In genomic region chr17:51221075-51221474, GRCm38 (mm10) we compare ENCODE assay signal across 18 mouse cellular contexts. TPM values are rescaled to one million over a fixed set of nuclear protein-coding genes. Genes with fewer than 3 reads are reported as not detected.
DNase-seq lines count a peak whose midpoint lies in the region; ATAC-seq and TF ChIP-seq lines count a peak whose summit lies in the region.
"Had no signal": no experiment of that assay in that cellular context is flagged by ENCODE, and none has a peak within 500 bp of the region (broad histone marks: within the 10 kb centered on the region; RNA-seq: fewer than 3 reads in every experiment).

No protein-coding gene starts in this region.

- H3K36me3 ChIP-seq in heart, postnatal 0 days (replicated peaks; ENCODE audit: control insufficient read depth, insufficient read depth, low read length), result no peaks in the 10 kb centered on the region
- H3K36me3 ChIP-seq in heart, embryonic 11.5 days (ENCODE audit: control insufficient read depth, insufficient read depth, low read length), result no peaks in the 10 kb centered on the region
- no peaks in the 10 kb centered on the region for H3K36me3 ChIP-seq in hindbrain, embryonic 10.5 days
- H3K36me3 ChIP-seq: embryonic facial prominence, embryonic 13.5 days; liver, embryonic 12.5 days; stomach, embryonic 15.5 days had no signal

- ATAC-seq in heart, postnatal 0 days (ENCODE audit: insufficient read depth, low read depth), result no peak
- ATAC-seq in heart, embryonic 11.5 days (replicated peaks; ENCODE audit: insufficient number of reproducible peaks, low FRiP score, low TSS enrichment), result no peak
- peak; percentile 68 for ATAC-seq in megakaryocyte progenitor cell, adult 5-6 weeks (replicated peaks; ENCODE audit: poor library complexity)
- ATAC-seq: activated CD4-positive, CD25-positive, alpha-beta regulatory T cell, adult 4 months; liver, embryonic 12.5 days; midbrain, embryonic 16.5 days had no signal

- H3K9ac ChIP-seq in heart, postnatal 0 days (replicated peaks; ENCODE audit: low read depth, low read length), result no peak overlapping the region
- no peak overlapping the region for H3K9ac ChIP-seq in heart, embryonic 11.5 days (ENCODE audit: low read depth, low read length)
- H3K9ac ChIP-seq: embryonic facial prominence, embryonic 13.5 days; liver, embryonic 12.5 days; stomach, embryonic 15.5 days had no signal

- H3K4me2 ChIP-seq in heart, postnatal 0 days (ENCODE audit: low read depth, low read length), result peak overlapping the region; percentile 9; the same call in 1 of the 2 replicates
- H3K4me2 ChIP-seq in heart, embryonic 11.5 days, result no peak overlapping the region
- H3K4me2 ChIP-seq: embryonic facial prominence, embryonic 13.5 days; liver, embryonic 12.5 days; stomach, embryonic 15.5 days had no signal

- H3K4me3 ChIP-seq in heart, postnatal 0 days (ENCODE audit: low read depth, low read length), result no peak overlapping the region
- H3K4me3 ChIP-seq in heart, embryonic 11.5 days (ENCODE audit: low read depth, low read length), result no peak overlapping the region
- no peak overlapping the region for H3K4me3 ChIP-seq in hindbrain, embryonic 10.5 days
- H3K4me3 ChIP-seq: embryonic facial prominence, embryonic 13.5 days; liver, embryonic 12.5 days; stomach, embryonic 15.5 days had no signal

- no peak for TF ChIP-seq EP300 in heart, postnatal 0 days (IDR thresholded peaks at IDR 0.05; ENCODE audit: low read depth)

- no peaks in the 10 kb centered on the region for H3K9me3 ChIP-seq in heart, postnatal 0 days (replicated peaks; ENCODE audit: control insufficient read depth, low read length)
- H3K9me3 ChIP-seq in heart, embryonic 11.5 days (replicated peaks; ENCODE audit: control insufficient read depth, low read length), result no peaks in the 10 kb centered on the region
- 0 out of 2 replicates have a peak, but pooled peaks cover under 1% of the 10 kb centered on the region for H3K9me3 ChIP-seq in hindbrain, embryonic 10.5 days
- H3K9me3 ChIP-seq: embryonic facial prominence, embryonic 13.5 days; liver, embryonic 12.5 days; stomach, embryonic 15.5 days had no signal

- peaks cover 5% of the 10 kb centered on the region for H3K4me1 ChIP-seq in heart, postnatal 0 days (ENCODE audit: control insufficient read depth, insufficient read depth)
- no peaks in the 10 kb centered on the region for H3K4me1 ChIP-seq in heart, embryonic 11.5 days (ENCODE audit: control insufficient read depth, insufficient read depth, low read length)
- peaks cover 4% of the 10 kb centered on the region for H3K4me1 ChIP-seq in hindbrain, embryonic 10.5 days (replicated peaks)
- H3K4me1 ChIP-seq: embryonic facial prominence, embryonic 13.5 days; liver, embryonic 12.5 days; stomach, embryonic 15.5 days had no signal

- no peak overlapping the region for H3K27ac ChIP-seq in heart, postnatal 0 days (ENCODE audit: low read depth)
- H3K27ac ChIP-seq in heart, embryonic 11.5 days (ENCODE audit: low read depth, low read length), result no peak overlapping the region
- H3K27ac ChIP-seq in hindbrain, embryonic 10.5 days, result no peak overlapping the region
- H3K27ac ChIP-seq: embryonic facial prominence, embryonic 13.5 days; liver, embryonic 12.5 days; stomach, embryonic 15.5 days had no signal

- DNase-seq in adrenal gland, adult 2 months, result peak; percentile 15
- no peak for DNase-seq in adrenal gland, postnatal 4 days (ENCODE audit: low spot score in 2 of 2)
- DNase-seq in heart, postnatal 0 days (ENCODE audit: low spot score), result no peak
- peak; percentile 28 for DNase-seq in lung, postnatal 25 days (ENCODE audit: low spot score)
- no peak for DNase-seq in lung, postnatal 14 days
- DNase-seq in hindbrain, embryonic 10.5 days (ENCODE audit: low spot score), result no peak
- DNase-seq: cerebellum, adult 11-12 months; gastrocnemius, postnatal 25 days; kidney, postnatal 10 days; thymus, postnatal 14 days had no signal

- no peak for TF ChIP-seq CTCF in heart, postnatal 0 days (IDR thresholded peaks at IDR 0.05; ENCODE audit: low read depth)

- no peaks in the 10 kb centered on the region for H3K27me3 ChIP-seq in heart, postnatal 0 days (ENCODE audit: control insufficient read depth, insufficient read depth, low read length)
- no peaks in the 10 kb centered on the region for H3K27me3 ChIP-seq in heart, embryonic 11.5 days (ENCODE audit: control insufficient read depth, insufficient read depth, low read length)
- H3K27me3 ChIP-seq in hindbrain, embryonic 10.5 days (ENCODE audit: insufficient read depth, poor library complexity, severe bottlenecking), result no peaks in the 10 kb centered on the region
- H3K27me3 ChIP-seq: CH12.LX; embryonic facial prominence, embryonic 13.5 days; liver, embryonic 12.5 days; stomach, embryonic 15.5 days had no signal

- WGBS in heart, postnatal 0 days, result 56% methylated on average over 7 of the region's 7 CpGs
- WGBS in heart, embryonic 11.5 days (ENCODE audit: insufficient replicate concordance), result 68% methylated on average over 7 of the region's 7 CpGs
- WGBS in hindbrain, embryonic 10.5 days, result 85% methylated on average over 7 of the region's 7 CpGs

RNA-seq across cellular contexts. Expression of gene Tbc1d5, which starts 41.9 kb away (rescaled TPM):
- 10 to 100 TPM; 20.5 to 22.2 TPM for total RNA-seq in adrenal gland, adult 2 months (2021)
- polyA plus RNA-seq in adrenal gland, adult 2 months (2012; rRNA removed), result 9.3 and 10.8 TPM in 2 replicates
- total RNA-seq in adrenal gland, postnatal 4 days (2021), result 10 to 100 TPM; 27.8 to 31.1 TPM
- total RNA-seq in heart, postnatal 0 days (2014; rRNA removed; ENCODE audit: low replicate concordance), result 16.4 and 40.9 TPM in 2 replicates
- 4.9 and 5.4 TPM in 2 replicates for polyA plus RNA-seq in heart, postnatal 0 days (2015; fragmentation: Nextera tagmentation; extraction: Ambion mirVana)
- polyA plus RNA-seq in heart, embryonic 11.5 days (2014; fragmentation: Nextera tagmentation; extraction: Ambion mirVana), result 9.3 and 9.7 TPM in 2 replicates
- 47.3 and 55.5 TPM in 2 replicates for total RNA-seq in megakaryocyte progenitor cell, adult 5-6 weeks (2015)
- total RNA-seq in megakaryocyte progenitor cell, adult 5-6 weeks (2017), result 26.2 and 35.2 TPM in 2 replicates
- 9.3 and 11.6 TPM in 2 replicates for polyA plus RNA-seq in hindbrain, embryonic 10.5 days (2016; fragmentation: Nextera tagmentation; extraction: Ambion mirVana)

Comparison
In these comparisons a context has a peak if more than half of its experiments do, and no peak if none do; other contexts are left out.
1. DNase-seq: peak in adrenal gland, adult 2 months (single experiment) and lung, postnatal 25 days (single experiment); none in adrenal gland, postnatal 4 days (0 of 2), heart, postnatal 0 days (single experiment), lung, postnatal 14 days (single experiment) and hindbrain, embryonic 10.5 days (single experiment).